Mouse (Mus musculus): ENCODE results near the gene Flt1. TPM values are rescaled to one million over a fixed set of nuclear protein-coding genes. Genes with fewer than 3 reads are reported as not detected.
A peak's percentile ranks its signal among the peaks of the same experiment; 100 is the strongest.

Flt1 gene
- polyA plus RNA-seq, 1 experiment from 2014 or later, result 6.5 TPM

GRCm38 (mm10) chr5:147597825-147598224 is 128.0 kb downstream of the Flt1 start:
- H3K9ac ChIP-seq (ENCODE audit: low read length), result no peak overlapping the region
- WGBS, result 62% methylated on average over 16 of the region's 16 CpGs
- no peaks in the 10 kb centered on the region for H3K9me3 ChIP-seq (replicated peaks; ENCODE audit: control insufficient read depth, low read length)
- ATAC-seq (no peak), DNase-seq (ENCODE audit: low spot score) (peak; percentile 51)
- no peak overlapping the region for H3K4me2 ChIP-seq (ENCODE audit: low read length)
- H3K27ac ChIP-seq (ENCODE audit: low read depth, low read length), result no peak overlapping the region
- no peaks in the 10 kb centered on the region for H3K27me3 ChIP-seq (replicated peaks; ENCODE audit: control insufficient read depth, insufficient read depth, low read length)
- no peak overlapping the region for H3K4me3 ChIP-seq (ENCODE audit: low read depth, low read length)
- H3K4me1 ChIP-seq (ENCODE audit: control insufficient read depth, insufficient read depth, low read length), result no peaks in the 10 kb centered on the region
- H3K36me3 ChIP-seq (ENCODE audit: control insufficient read depth, insufficient read depth, low read length), result no peaks in the 10 kb centered on the region

GRCm38 (mm10) chr5:147589814-147590213 is 136.0 kb downstream of the Flt1 start:
- Histone ChIP-seq H3K9me3 (replicated peaks; ENCODE audit: control insufficient read depth, low read length) (no peaks in the 10 kb centered on the region), H3K36me3 (ENCODE audit: control insufficient read depth, insufficient read depth, low read length) (no peaks in the 10 kb centered on the region), H3K4me1 (ENCODE audit: control insufficient read depth, insufficient read depth, low read length) (no peaks in the 10 kb centered on the region), H3K4me3 (ENCODE audit: low read depth, low read length) (no peak overlapping the region), H3K27ac (ENCODE audit: low read depth, low read length) (no peak overlapping the region), H3K9ac (ENCODE audit: low read length) (no peak overlapping the region), H3K4me2 (ENCODE audit: low read length) (no peak overlapping the region), H3K27me3 (replicated peaks; ENCODE audit: control insufficient read depth, insufficient read depth, low read length) (no peaks in the 10 kb centered on the region)
- WGBS, result 70% methylated on average over 12 of the region's 12 CpGs
- DNase-seq (ENCODE audit: low spot score) (no peak), ATAC-seq (no peak)

- no peak overlapping the region for H3K4me3 ChIP-seq (ENCODE audit: low read depth, low read length)
- DNase-seq (ENCODE audit: low spot score) (no peak), ATAC-seq (no peak)
- H3K27me3 ChIP-seq (replicated peaks; ENCODE audit: control insufficient read depth, insufficient read depth, low read length), result no peaks in the 10 kb centered on the region
- no peaks in the 10 kb centered on the region for H3K4me1 ChIP-seq (ENCODE audit: control insufficient read depth, insufficient read depth, low read length)
- WGBS, result 91% methylated on average over 1 of the region's 1 CpGs
- H3K9ac ChIP-seq (ENCODE audit: low read length), result no peak overlapping the region
- no peak overlapping the region for H3K4me2 ChIP-seq (ENCODE audit: low read length)
- H3K36me3 ChIP-seq (ENCODE audit: control insufficient read depth, insufficient read depth, low read length), result no peaks in the 10 kb centered on the region
- no peaks in the 10 kb centered on the region for H3K9me3 ChIP-seq (replicated peaks; ENCODE audit: control insufficient read depth, low read length)
- no peak overlapping the region for H3K27ac ChIP-seq (ENCODE audit: low read depth, low read length)
These were observed 140.7 kb downstream of the Flt1 start for GRCm38 (mm10) chr5:147585070-147585469.

- H3K9me3 ChIP-seq (replicated peaks; ENCODE audit: control insufficient read depth, low read length), result no peaks in the 10 kb centered on the region
- H3K4me2 ChIP-seq (ENCODE audit: low read length), result no peak overlapping the region
- no peaks in the 10 kb centered on the region for H3K27me3 ChIP-seq (replicated peaks; ENCODE audit: control insufficient read depth, insufficient read depth, low read length)
- DNase-seq (ENCODE audit: low spot score) (no peak), ATAC-seq (no peak)
- H3K27ac ChIP-seq (ENCODE audit: low read depth, low read length), result no peak overlapping the region
- H3K36me3 ChIP-seq (ENCODE audit: control insufficient read depth, insufficient read depth, low read length), result no peaks in the 10 kb centered on the region
- H3K9ac ChIP-seq (ENCODE audit: low read length), result no peak overlapping the region
- no peak overlapping the region for H3K4me3 ChIP-seq (ENCODE audit: low read depth, low read length)
- no peaks in the 10 kb centered on the region for H3K4me1 ChIP-seq (ENCODE audit: control insufficient read depth, insufficient read depth, low read length)
- WGBS, result 80% methylated on average over 9 of the region's 9 CpGs
These were observed 141.2 kb downstream of the Flt1 start for GRCm38 (mm10) chr5:147584648-147585047.

GRCm38 (mm10) chr5:147583702-147584298 is 142.0 kb downstream of the Flt1 start:
- H3K4me2 ChIP-seq (ENCODE audit: low read length), result no peak overlapping the region
- H3K36me3 ChIP-seq (ENCODE audit: control insufficient read depth, insufficient read depth, low read length), result no peaks in the 10 kb centered on the region
- WGBS, result 51% methylated on average over 14 of the region's 14 CpGs
- no peaks in the 10 kb centered on the region for H3K9me3 ChIP-seq (replicated peaks; ENCODE audit: control insufficient read depth, low read length)
- no peaks in the 10 kb centered on the region for H3K27me3 ChIP-seq (replicated peaks; ENCODE audit: control insufficient read depth, insufficient read depth, low read length)
- H3K9ac ChIP-seq (ENCODE audit: low read length), result no peak overlapping the region
- H3K27ac ChIP-seq (ENCODE audit: low read depth, low read length), result no peak overlapping the region
- DNase-seq (ENCODE audit: low spot score) (peak; percentile 76), ATAC-seq (no peak)
- H3K4me3 ChIP-seq (ENCODE audit: low read depth, low read length), result no peak overlapping the region
- no peaks in the 10 kb centered on the region for H3K4me1 ChIP-seq (ENCODE audit: control insufficient read depth, insufficient read depth, low read length)

GRCm38 (mm10) chr5:147580181-147580580 is 145.6 kb downstream of the Flt1 start:
- Histone ChIP-seq H3K4me3 (ENCODE audit: low read depth, low read length) (no peak overlapping the region), H3K4me2 (ENCODE audit: low read length) (no peak overlapping the region), H3K36me3 (ENCODE audit: control insufficient read depth, insufficient read depth, low read length) (no peaks in the 10 kb centered on the region), H3K9ac (ENCODE audit: low read length) (no peak overlapping the region), H3K27me3 (replicated peaks; ENCODE audit: control insufficient read depth, insufficient read depth, low read length) (no peaks in the 10 kb centered on the region), H3K4me1 (ENCODE audit: control insufficient read depth, insufficient read depth, low read length) (no peaks in the 10 kb centered on the region), H3K27ac (ENCODE audit: low read depth, low read length) (no peak overlapping the region), H3K9me3 (replicated peaks; ENCODE audit: control insufficient read depth, low read length) (no peaks in the 10 kb centered on the region)
- ATAC-seq (no peak), DNase-seq (ENCODE audit: low spot score) (no peak)
- 87% methylated on average over 13 of the region's 13 CpGs for WGBS

GRCm38 (mm10) chr5:147579691-147580090 is 146.1 kb downstream of the Flt1 start:
- no peak overlapping the region for H3K4me3 ChIP-seq (ENCODE audit: low read depth, low read length)
- H3K27ac ChIP-seq (ENCODE audit: low read depth, low read length), result no peak overlapping the region
- WGBS, result 92% methylated on average over 8 of the region's 8 CpGs
- H3K27me3 ChIP-seq (replicated peaks; ENCODE audit: control insufficient read depth, insufficient read depth, low read length), result no peaks in the 10 kb centered on the region
- H3K9me3 ChIP-seq (replicated peaks; ENCODE audit: control insufficient read depth, low read length), result no peaks in the 10 kb centered on the region
- no peak overlapping the region for H3K9ac ChIP-seq (ENCODE audit: low read length)
- no peak for DNase-seq (ENCODE audit: low spot score)
- ATAC-seq, result no peak
- no peaks in the 10 kb centered on the region for H3K4me1 ChIP-seq (ENCODE audit: control insufficient read depth, insufficient read depth, low read length)
- H3K4me2 ChIP-seq (ENCODE audit: low read length), result no peak overlapping the region
- no peaks in the 10 kb centered on the region for H3K36me3 ChIP-seq (ENCODE audit: control insufficient read depth, insufficient read depth, low read length)

- Histone ChIP-seq H3K4me3 (ENCODE audit: low read depth, low read length) (no peak overlapping the region), H3K36me3 (ENCODE audit: control insufficient read depth, insufficient read depth, low read length) (no peaks in the 10 kb centered on the region), H3K4me2 (ENCODE audit: low read length) (no peak overlapping the region), H3K9ac (ENCODE audit: low read length) (no peak overlapping the region), H3K9me3 (replicated peaks; ENCODE audit: control insufficient read depth, low read length) (no peaks in the 10 kb centered on the region), H3K27ac (ENCODE audit: low read depth, low read length) (no peak overlapping the region), H3K27me3 (replicated peaks; ENCODE audit: control insufficient read depth, insufficient read depth, low read length) (no peaks in the 10 kb centered on the region), H3K4me1 (ENCODE audit: control insufficient read depth, insufficient read depth, low read length) (no peaks in the 10 kb centered on the region)
- DNase-seq (ENCODE audit: low spot score), result no peak
- no peak for ATAC-seq
- 87% methylated on average over 7 of the region's 7 CpGs for WGBS
These were observed 146.7 kb downstream of the Flt1 start for GRCm38 (mm10) chr5:147579148-147579547.

- WGBS, result 76% methylated on average over 6 of the region's 6 CpGs
- ATAC-seq, result no peak
- DNase-seq (ENCODE audit: low spot score), result no peak
These were observed 148.8 kb downstream of the Flt1 start for GRCm38 (mm10) chr5:147577003-147577402.

More at GRCm38 (mm10) chr5:147577003-147577402, 148.8 kb downstream of the Flt1 start:
- Histone ChIP-seq H3K27me3 (replicated peaks; ENCODE audit: control insufficient read depth, insufficient read depth, low read length) (no peaks in the 10 kb centered on the region), H3K9me3 (replicated peaks; ENCODE audit: control insufficient read depth, low read length) (no peaks in the 10 kb centered on the region), H3K4me2 (ENCODE audit: low read length) (no peak overlapping the region), H3K9ac (ENCODE audit: low read length) (no peak overlapping the region), H3K4me1 (ENCODE audit: control insufficient read depth, insufficient read depth, low read length) (no peaks in the 10 kb centered on the region), H3K36me3 (ENCODE audit: control insufficient read depth, insufficient read depth, low read length) (no peaks in the 10 kb centered on the region), H3K27ac (ENCODE audit: low read depth, low read length) (no peak overlapping the region), H3K4me3 (ENCODE audit: low read depth, low read length) (no peak overlapping the region)

All from forebrain, embryonic 14.5 days (tissue).